Mouse (Mus musculus): ENCODE data around the gene Ccdc183. TPM values are rescaled to one million over a fixed set of nuclear protein-coding genes. Genes with fewer than 3 reads are reported as not detected.

Ccdc183 gene
- polyA plus RNA-seq (2012; ENCODE audit: insufficient read depth, low replicate concordance): 0.15 TPM in 1 of 2 replicates, not detected in the other

GRCm38 (mm10) chr2:25617578-25617977 lies at the start of gene Ccdc183:
Gene Ccdc183 (minus strand): TSS chr2:25617678.
- Histone ChIP-seq H3K4me3 (replicated peaks) (no peak within 1 kb of the TSS), H3K27me3 (replicated peaks) (peaks cover 93% of the 10 kb centered on the region), H3K4me1 (peaks cover 30% of the 10 kb centered on the region), H3K36me3 (replicated peaks; ENCODE audit: low read length) (no peaks in the 10 kb centered on the region), H3K9me3 (no peaks in the 10 kb centered on the region)
- TF ChIP-seq FLI1 (IDR thresholded peaks at IDR 0.05; ENCODE audit: low read length) (no peak), GATA1 (IDR thresholded peaks at IDR 0.05; ENCODE audit: borderline replicate concordance, low read length) (no peak)

- Histone ChIP-seq H3K9me3 (0 out of 2 replicates have a peak, but pooled peaks cover 3% of the 10 kb centered on the region), H3K4me3 (replicated peaks) (no peak overlapping the region), H3K36me3 (replicated peaks; ENCODE audit: low read length) (no peaks in the 10 kb centered on the region), H3K27me3 (replicated peaks) (peaks cover 46% of the 10 kb centered on the region), H3K4me1 (no peaks in the 10 kb centered on the region)
- TF ChIP-seq FLI1 (IDR thresholded peaks at IDR 0.05; ENCODE audit: low read length) (no peak), GATA1 (IDR thresholded peaks at IDR 0.05; ENCODE audit: borderline replicate concordance, low read length) (no peak)
These were observed 49.0 kb upstream of the Ccdc183 start for GRCm38 (mm10) chr2:25666516-25666915.

GRCm38 (mm10) chr2:25664125-25664524 lies 46.6 kb upstream of the Ccdc183 start:
- H3K9me3 ChIP-seq: no peaks in the 10 kb centered on the region
- TF ChIP-seq GATA1 (IDR thresholded peaks at IDR 0.05; ENCODE audit: borderline replicate concordance, low read length): no peak
- no peak for TF ChIP-seq FLI1 (IDR thresholded peaks at IDR 0.05; ENCODE audit: low read length)
- no peak overlapping the region for H3K4me3 ChIP-seq (replicated peaks)
- no peaks in the 10 kb centered on the region for H3K4me1 ChIP-seq
- peaks cover 50% of the 10 kb centered on the region for H3K27me3 ChIP-seq (replicated peaks)
- no peaks in the 10 kb centered on the region for H3K36me3 ChIP-seq (replicated peaks; ENCODE audit: low read length)

- Histone ChIP-seq H3K4me3 (replicated peaks) (no peak overlapping the region), H3K36me3 (replicated peaks; ENCODE audit: low read length) (no peaks in the 10 kb centered on the region), H3K9me3 (no peaks in the 10 kb centered on the region), H3K27me3 (replicated peaks) (peaks cover 56% of the 10 kb centered on the region), H3K4me1 (no peaks in the 10 kb centered on the region)
- no peak for TF ChIP-seq FLI1 (IDR thresholded peaks at IDR 0.05; ENCODE audit: low read length)
- TF ChIP-seq GATA1 (IDR thresholded peaks at IDR 0.05; ENCODE audit: borderline replicate concordance, low read length): no peak
These were observed 46.0 kb upstream of the Ccdc183 start for GRCm38 (mm10) chr2:25663511-25663910.

GRCm38 (mm10) chr2:25661245-25661970 lies 43.9 kb upstream of the Ccdc183 start:
- no peaks in the 10 kb centered on the region for H3K9me3 ChIP-seq
- no peaks in the 10 kb centered on the region for H3K4me1 ChIP-seq
- H3K4me3 ChIP-seq (replicated peaks): no peak overlapping the region
- H3K36me3 ChIP-seq (replicated peaks; ENCODE audit: low read length): no peaks in the 10 kb centered on the region
- peaks cover 66% of the 10 kb centered on the region for H3K27me3 ChIP-seq (replicated peaks)
- TF ChIP-seq GATA1 (IDR thresholded peaks at IDR 0.05; ENCODE audit: borderline replicate concordance, low read length) (no peak), FLI1 (IDR thresholded peaks at IDR 0.05; ENCODE audit: low read length) (no peak)

- no peaks in the 10 kb centered on the region for H3K9me3 ChIP-seq
- no peak overlapping the region for H3K4me3 ChIP-seq (replicated peaks)
- H3K27me3 ChIP-seq (replicated peaks): peaks cover 75% of the 10 kb centered on the region
- H3K36me3 ChIP-seq (replicated peaks; ENCODE audit: low read length): no peaks in the 10 kb centered on the region
- TF ChIP-seq GATA1 (IDR thresholded peaks at IDR 0.05; ENCODE audit: borderline replicate concordance, low read length) (no peak), FLI1 (IDR thresholded peaks at IDR 0.05; ENCODE audit: low read length) (no peak)
- no peaks in the 10 kb centered on the region for H3K4me1 ChIP-seq
These were observed 42.8 kb upstream of the Ccdc183 start for GRCm38 (mm10) chr2:25660279-25660678.

GRCm38 (mm10) chr2:25657652-25658051 lies 40.2 kb upstream of the Ccdc183 start, which contains the start of gene Lcn5:
Gene Lcn5 (plus strand): TSS chr2:25657952.
- Histone ChIP-seq H3K27me3 (replicated peaks) (peaks cover 89% of the 10 kb centered on the region), H3K36me3 (replicated peaks; ENCODE audit: low read length) (no peaks in the 10 kb centered on the region), H3K9me3 (no peaks in the 10 kb centered on the region), H3K4me1 (no peaks in the 10 kb centered on the region), H3K4me3 (replicated peaks) (no peak within 1 kb of the TSS)
- TF ChIP-seq FLI1 (IDR thresholded peaks at IDR 0.05; ENCODE audit: low read length) (no peak), GATA1 (IDR thresholded peaks at IDR 0.05; ENCODE audit: borderline replicate concordance, low read length) (no peak)

GRCm38 (mm10) chr2:25657246-25657645 lies 39.8 kb upstream of the Ccdc183 start:
- no peaks in the 10 kb centered on the region for H3K4me1 ChIP-seq
- no peak for TF ChIP-seq GATA1 (IDR thresholded peaks at IDR 0.05; ENCODE audit: borderline replicate concordance, low read length)
- no peak for TF ChIP-seq FLI1 (IDR thresholded peaks at IDR 0.05; ENCODE audit: low read length)
- no peak overlapping the region for H3K4me3 ChIP-seq (replicated peaks)
- H3K9me3 ChIP-seq: no peaks in the 10 kb centered on the region
- no peaks in the 10 kb centered on the region for H3K36me3 ChIP-seq (replicated peaks; ENCODE audit: low read length)
- peaks cover 85% of the 10 kb centered on the region for H3K27me3 ChIP-seq (replicated peaks)

GRCm38 (mm10) chr2:25656691-25657090 lies 39.2 kb upstream of the Ccdc183 start:
- no peaks in the 10 kb centered on the region for H3K4me1 ChIP-seq
- H3K9me3 ChIP-seq: no peaks in the 10 kb centered on the region
- no peak for TF ChIP-seq FLI1 (IDR thresholded peaks at IDR 0.05; ENCODE audit: low read length)
- no peak overlapping the region for H3K4me3 ChIP-seq (replicated peaks)
- H3K36me3 ChIP-seq (replicated peaks; ENCODE audit: low read length): no peaks in the 10 kb centered on the region
- H3K27me3 ChIP-seq (replicated peaks): peaks cover 83% of the 10 kb centered on the region

- no peaks in the 10 kb centered on the region for H3K36me3 ChIP-seq (replicated peaks; ENCODE audit: low read length)
- H3K4me1 ChIP-seq: peaks cover 6% of the 10 kb centered on the region
- H3K9me3 ChIP-seq: no peaks in the 10 kb centered on the region
- H3K27me3 ChIP-seq (replicated peaks): peaks cover 87% of the 10 kb centered on the region
- H3K4me3 ChIP-seq (replicated peaks): no peak overlapping the region
- no peak for TF ChIP-seq GATA1 (IDR thresholded peaks at IDR 0.05; ENCODE audit: borderline replicate concordance, low read length)
- TF ChIP-seq FLI1 (IDR thresholded peaks at IDR 0.05; ENCODE audit: low read length): no peak
These were observed 37.0 kb upstream of the Ccdc183 start for GRCm38 (mm10) chr2:25654502-25654901.
